Mouse (Mus musculus): ENCODE results near the gene Ltbp3.

DNA sequence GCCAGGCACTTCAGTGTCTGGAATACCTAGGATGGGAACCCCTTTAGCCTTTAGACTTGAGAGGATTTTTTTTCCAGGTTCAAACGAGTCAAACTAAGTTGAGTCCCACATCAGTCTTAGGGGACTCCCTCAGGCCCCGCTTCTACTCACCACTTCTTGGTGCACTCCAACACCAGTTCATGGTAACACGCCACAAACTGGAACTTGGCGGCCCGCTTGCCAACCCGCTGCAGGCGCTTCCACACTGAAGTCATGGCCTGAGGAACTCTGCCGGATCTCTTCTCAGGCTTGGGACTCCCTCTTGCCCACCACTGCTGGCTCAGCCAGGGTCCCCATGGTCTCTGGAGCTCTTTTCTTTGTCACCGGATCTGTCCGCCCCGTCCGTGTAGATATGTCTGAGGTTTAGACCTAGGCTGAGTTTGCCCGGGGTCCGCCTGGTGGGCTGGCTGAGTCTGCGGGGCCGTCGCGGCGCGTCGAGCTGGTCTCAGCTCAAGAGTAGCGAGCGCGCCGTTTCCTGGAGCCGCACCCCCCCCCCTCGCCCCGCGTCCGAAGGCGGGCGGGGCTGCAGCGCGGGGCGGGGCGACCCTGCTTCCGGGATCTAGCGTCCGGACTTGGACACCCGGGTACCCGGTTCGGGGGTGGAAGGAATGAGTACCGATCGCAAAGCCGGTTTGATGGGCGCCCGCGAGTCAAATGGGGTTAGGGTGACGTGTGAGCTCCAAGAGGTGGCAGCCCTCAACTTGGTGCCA is 14.8 kb upstream of the Ltbp3 start, which contains the start of gene Ehbp1l1:
- no peak for TF ChIP-seq TAL1 (IDR thresholded peaks at IDR 0.05; ENCODE audit: low read length)
- no peak for TF ChIP-seq GATA1 (IDR thresholded peaks at IDR 0.05; ENCODE audit: low read length)

Data from erythroblast, embryonic 14.5 days (primary cell).